Mouse (Mus musculus) embryonic facial prominence, embryonic 11.5 days (tissue): ENCODE measurements around the gene Stoml2. TPM values are rescaled to one million over a fixed set of nuclear protein-coding genes. Genes with fewer than 3 reads are reported as not detected.
"Not testable (repeated sequence)": the region's sequence is repeated elsewhere in the genome, so short reads cannot be mapped to it uniquely, and the experiment has no call there.

Source experiments
- ATAC-seq: fragments of 200-750 bp; cut with Nextera tagmentation; replicated peaks from 2 replicates; pipeline ENCODE4 v1.8.0; 2017; ENCODE audit warnings: low read depth; ENCODE audit not compliant: insufficient number of reproducible peaks, low FRiP score, low TSS enrichment
- DNase-seq: peaks from one replicate; pipeline ENCODE4 v3.0.0-alpha.2; 2015; ENCODE audit warnings: low spot score
- H3K27ac ChIP-seq: fragments of 300-500 bp; sonication (generic); replicated peaks from 2 replicates; pipeline ENCODE4 v1.5.1; 2014; ENCODE audit warnings: mild to moderate bottlenecking, low read depth, low read length, control low read depth
- H3K27me3 ChIP-seq: fragments of 300-500 bp; sonication (generic); 2 replicates; pipeline ENCODE4 v1.6.1; 2014; ENCODE audit warnings: mild to moderate bottlenecking, low read length, moderate library complexity, mixed read lengths; ENCODE audit not compliant: control insufficient read depth, insufficient read depth
- H3K36me3 ChIP-seq: fragments of 300-500 bp; sonication (generic); replicated peaks from 2 replicates; pipeline ENCODE4 v1.6.1; 2014; ENCODE audit warnings: low read depth, mild to moderate bottlenecking, low read length, moderate library complexity, mixed read lengths; ENCODE audit not compliant: control insufficient read depth, insufficient read depth
- H3K4me1 ChIP-seq: fragments of 300-500 bp; sonication (generic); 2 replicates; pipeline ENCODE4 v1.6.1; 2014; ENCODE audit warnings: low read length, mixed read lengths; ENCODE audit not compliant: control insufficient read depth, insufficient read depth
- H3K4me2 ChIP-seq: fragments of 300-500 bp; sonication (generic); 2 replicates; pipeline ENCODE4 v1.6.1; 2014; ENCODE audit warnings: low read depth, mild to moderate bottlenecking, control low read depth, low read length, moderate library complexity
- H3K4me3 ChIP-seq: fragments of 300-500 bp; sonication (generic); 2 replicates; pipeline ENCODE4 v1.5.1; 2014; ENCODE audit warnings: low read depth, low read length, control low read depth
- H3K9ac ChIP-seq: fragments of 300-500 bp; sonication (generic); replicated peaks from 2 replicates; pipeline ENCODE4 v1.6.1; 2014; ENCODE audit warnings: mild to moderate bottlenecking, control low read depth, low read length
- H3K9me3 ChIP-seq: fragments of 300-500 bp; sonication (generic); replicated peaks from 2 replicates; pipeline ENCODE4 v1.6.1; 2016; ENCODE audit warnings: mild to moderate bottlenecking, low read length, inconsistent platforms, mixed read lengths; ENCODE audit not compliant: control insufficient read depth
- WGBS: fragments of 180-500 bp; shearing (Covaris S2); extraction: QIAGEN DNeasy Blood & Tissue Kit; methylation state at CpG from one replicate; pipeline ENCODE4 v1.1.7; 2014; 5-methylcytosine and 5-hydroxymethylcytosine counted together
- polyA plus RNA-seq: library from polyadenylated mRNA; unstranded; fragments of >200 nt; fragmentation: Nextera tagmentation; extraction: Ambion mirVana; gene quantifications from 2 replicates; pipeline ENCODE4 v1.2.1, GENCODE M21; 2014

Gene Stoml2
- polyA plus RNA-seq, 1 experiment from 2014 or later, result 410 TPM

DNA sequence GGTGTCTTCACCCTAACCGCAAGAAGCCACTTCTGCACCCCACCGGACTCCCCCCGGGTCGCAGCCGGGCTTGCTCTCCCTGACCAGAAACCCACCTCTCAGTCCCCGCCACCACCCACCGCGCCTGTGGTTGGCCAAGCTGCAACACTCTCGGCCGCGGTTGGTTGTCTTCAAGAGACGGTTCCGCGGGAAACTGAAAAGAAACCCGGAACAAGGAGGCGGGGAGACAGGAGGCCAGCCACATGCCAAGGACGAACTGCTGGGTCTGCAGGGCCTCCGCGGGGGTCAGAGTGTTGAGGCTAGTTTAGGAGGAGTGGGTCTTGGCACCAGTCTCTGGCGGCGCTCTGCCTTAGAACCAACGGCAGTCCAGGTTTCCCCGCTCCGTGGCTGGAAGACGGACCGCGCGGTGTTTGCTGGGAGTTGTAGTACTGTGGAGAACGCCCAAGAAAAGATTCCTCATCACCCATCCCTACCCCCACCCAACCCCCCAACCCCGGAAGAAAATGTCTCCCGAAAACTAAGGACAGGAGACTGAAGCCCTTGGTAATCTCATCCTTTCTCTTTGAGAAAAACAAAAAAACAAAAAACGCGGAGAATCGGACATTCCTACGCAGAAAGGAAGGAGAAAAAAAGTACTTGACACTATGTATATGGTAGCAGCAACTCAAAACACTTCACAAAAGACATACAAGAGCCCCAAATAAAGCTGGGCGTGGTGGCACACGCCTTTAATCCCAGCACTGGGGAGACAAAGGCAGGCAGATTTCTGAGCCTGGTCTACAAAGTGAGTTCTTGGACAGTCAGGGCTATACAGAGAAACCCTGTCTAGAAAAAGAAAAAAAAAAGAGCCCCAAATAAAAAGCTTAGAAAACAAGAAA is 21.1 kb downstream of the Stoml2 start, which contains the start of gene Fancg:
TSS of gene Fancg (minus strand) at position 346 of the 878 bp plus-strand sequence.
- DNase-seq (peak; percentile 91), ATAC-seq (peak; percentile 92)
- no peaks in the 10 kb centered on the region for H3K36me3 ChIP-seq
- H3K4me3 ChIP-seq, result peak within 1 kb of the TSS; percentile 73
- H3K4me2 ChIP-seq, result peak within 1 kb of the TSS; percentile 74
- H3K27ac ChIP-seq, result peak within 1 kb of the TSS; percentile 28; the same call in 1 of the 2 replicates
- no peaks in the 10 kb centered on the region for H3K4me1 ChIP-seq
- no peaks in the 10 kb centered on the region for H3K27me3 ChIP-seq
- H3K9ac ChIP-seq, result peak within 1 kb of the TSS; percentile 69
- 1% methylated on average over 37 of the region's 37 CpGs for WGBS
- H3K9me3 ChIP-seq, result no peaks in the 10 kb centered on the region

DNA sequence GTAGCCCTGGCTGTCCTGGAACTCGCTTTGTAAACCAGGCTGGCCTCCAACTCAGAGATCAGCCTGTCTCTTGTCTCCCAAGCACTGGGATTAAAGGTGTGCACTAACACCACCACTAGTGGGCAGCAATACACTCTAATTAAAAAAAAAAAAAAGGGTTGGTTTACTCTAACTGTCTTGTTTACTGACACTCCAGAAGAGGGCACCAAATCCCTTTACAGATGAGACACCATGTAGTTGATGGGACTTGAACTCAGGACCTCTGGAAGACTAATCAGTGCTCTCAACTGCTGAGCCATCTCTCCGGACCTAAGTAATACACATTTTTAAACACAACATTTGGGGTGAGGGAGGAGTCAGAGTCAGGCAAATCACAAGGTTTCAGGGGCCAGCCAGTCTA is 25.7 kb downstream of the Stoml2 start:
- Histone ChIP-seq H3K4me2 (no peak overlapping the region), H3K4me3 (no peak overlapping the region), H3K36me3 (no peaks in the 10 kb centered on the region; the same call in 1 of the 2 replicates), H3K4me1 (no peaks in the 10 kb centered on the region), H3K27ac (no peak overlapping the region), H3K9me3 (no peaks in the 10 kb centered on the region), H3K9ac (no peak overlapping the region), H3K27me3 (no peaks in the 10 kb centered on the region)
- no peak for ATAC-seq
- peak; percentile 27 for DNase-seq
- 63% methylated on average over 2 of the region's 2 CpGs for WGBS

DNA sequence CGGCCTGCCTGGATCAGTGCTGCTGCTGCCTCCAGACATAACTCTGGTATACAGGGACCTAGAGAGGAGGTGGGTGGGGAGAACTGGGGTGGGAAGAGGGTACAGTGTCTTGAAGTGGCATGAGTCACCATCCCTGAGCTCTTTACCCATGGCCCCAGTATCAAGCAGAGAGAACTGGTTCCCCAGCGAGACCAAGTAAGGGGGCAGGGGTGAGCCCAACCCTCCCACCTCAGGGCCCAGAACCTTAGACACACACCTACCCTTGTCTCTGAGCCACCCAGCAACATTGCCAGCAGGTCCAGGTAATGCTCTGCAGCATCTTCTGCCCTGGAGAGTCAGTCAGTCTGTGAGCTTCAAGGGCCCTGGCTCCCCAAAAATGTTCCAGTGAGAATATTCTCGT is 26.6 kb downstream of the Stoml2 start:
- DNase-seq (no peak), ATAC-seq (no peak)
- H3K4me1 ChIP-seq, result no peaks in the 10 kb centered on the region
- H3K27ac ChIP-seq, result no peak overlapping the region
- no peak overlapping the region for H3K4me2 ChIP-seq
- H3K9me3 ChIP-seq, result no peaks in the 10 kb centered on the region
- H3K36me3 ChIP-seq, result no peaks in the 10 kb centered on the region; the same call in 1 of the 2 replicates
- 92% methylated on average over 3 of the region's 3 CpGs for whole genome bisulfite sequencing
- no peak overlapping the region for H3K9ac ChIP-seq
- no peak overlapping the region for H3K4me3 ChIP-seq
- H3K27me3 ChIP-seq, result no peaks in the 10 kb centered on the region

DNA sequence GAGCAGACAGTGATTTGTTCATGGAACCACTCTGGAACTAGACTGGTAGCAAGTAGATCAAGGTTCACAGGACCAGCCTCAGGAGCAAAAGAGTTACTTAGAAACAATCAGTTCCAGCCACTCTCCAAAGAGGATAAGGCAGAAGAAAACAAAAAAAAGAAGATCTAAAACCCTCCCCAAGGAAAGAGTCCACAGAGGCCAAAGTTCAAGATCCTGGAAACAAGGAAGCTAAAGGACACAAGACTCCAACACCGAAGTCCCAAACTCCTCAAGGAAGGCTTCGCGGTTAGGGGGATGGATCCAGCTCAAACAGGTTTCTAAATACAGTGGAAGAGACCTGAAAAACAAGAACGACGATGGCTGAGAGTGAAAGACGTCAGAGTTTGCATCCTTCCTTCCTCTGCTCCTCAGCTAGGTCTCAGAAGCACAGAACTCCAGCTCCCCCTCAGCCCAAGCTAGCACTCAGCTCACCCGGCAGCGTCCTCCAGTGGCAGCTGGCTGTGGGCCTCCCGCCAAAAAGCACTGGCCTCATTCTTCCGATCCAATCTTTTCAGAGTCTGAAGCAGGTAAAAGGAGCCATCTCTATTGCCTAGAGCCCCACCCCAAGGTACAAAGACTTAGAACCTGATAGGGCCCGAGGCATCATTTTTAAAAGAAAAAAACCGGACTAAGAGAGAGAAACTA is 28.6 kb downstream of the Stoml2 start:
- Histone ChIP-seq H3K4me2 (no peak overlapping the region), H3K4me3 (no peak overlapping the region), H3K27me3 (no peaks in the 10 kb centered on the region), H3K36me3 (no peaks in the 10 kb centered on the region; the same call in 1 of the 2 replicates), H3K27ac (no peak overlapping the region), H3K9ac (no peak overlapping the region), H3K9me3 (no peaks in the 10 kb centered on the region), H3K4me1 (no peaks in the 10 kb centered on the region)
- 78% methylated on average over 12 of the region's 12 CpGs for WGBS
- DNase-seq, result no peak
- ATAC-seq, result no peak

DNA sequence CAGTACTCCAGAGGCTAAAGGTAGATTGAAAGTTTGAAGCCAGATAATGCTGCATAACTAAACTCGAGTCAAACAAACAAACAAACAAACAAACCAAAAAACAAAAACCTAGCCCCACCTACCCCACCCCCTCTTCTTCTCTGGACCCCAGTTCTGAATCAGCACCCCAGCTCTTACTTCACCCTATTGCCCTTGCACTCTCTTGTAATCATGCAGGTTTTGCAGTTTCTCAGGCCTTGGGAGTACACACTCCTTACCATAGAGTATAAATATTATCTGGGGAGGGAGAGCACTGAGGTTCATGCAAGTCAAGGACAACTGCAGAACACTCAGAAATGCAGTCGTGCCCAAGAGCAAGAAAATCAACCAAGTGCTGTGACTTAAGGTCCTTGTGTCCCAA is 30.2 kb downstream of the Stoml2 start:
- 86% methylated on average over 2 of the region's 2 CpGs for WGBS
- Histone ChIP-seq H3K36me3 (no peaks in the 10 kb centered on the region; the same call in 1 of the 2 replicates), H3K4me1 (no peaks in the 10 kb centered on the region), H3K9me3 (no peaks in the 10 kb centered on the region), H3K4me3 (no peak overlapping the region), H3K27ac (no peak overlapping the region), H3K4me2 (no peak overlapping the region), H3K27me3 (no peaks in the 10 kb centered on the region), H3K9ac (no peak overlapping the region)
- DNase-seq, result no peak
- ATAC-seq, result no peak

DNA sequence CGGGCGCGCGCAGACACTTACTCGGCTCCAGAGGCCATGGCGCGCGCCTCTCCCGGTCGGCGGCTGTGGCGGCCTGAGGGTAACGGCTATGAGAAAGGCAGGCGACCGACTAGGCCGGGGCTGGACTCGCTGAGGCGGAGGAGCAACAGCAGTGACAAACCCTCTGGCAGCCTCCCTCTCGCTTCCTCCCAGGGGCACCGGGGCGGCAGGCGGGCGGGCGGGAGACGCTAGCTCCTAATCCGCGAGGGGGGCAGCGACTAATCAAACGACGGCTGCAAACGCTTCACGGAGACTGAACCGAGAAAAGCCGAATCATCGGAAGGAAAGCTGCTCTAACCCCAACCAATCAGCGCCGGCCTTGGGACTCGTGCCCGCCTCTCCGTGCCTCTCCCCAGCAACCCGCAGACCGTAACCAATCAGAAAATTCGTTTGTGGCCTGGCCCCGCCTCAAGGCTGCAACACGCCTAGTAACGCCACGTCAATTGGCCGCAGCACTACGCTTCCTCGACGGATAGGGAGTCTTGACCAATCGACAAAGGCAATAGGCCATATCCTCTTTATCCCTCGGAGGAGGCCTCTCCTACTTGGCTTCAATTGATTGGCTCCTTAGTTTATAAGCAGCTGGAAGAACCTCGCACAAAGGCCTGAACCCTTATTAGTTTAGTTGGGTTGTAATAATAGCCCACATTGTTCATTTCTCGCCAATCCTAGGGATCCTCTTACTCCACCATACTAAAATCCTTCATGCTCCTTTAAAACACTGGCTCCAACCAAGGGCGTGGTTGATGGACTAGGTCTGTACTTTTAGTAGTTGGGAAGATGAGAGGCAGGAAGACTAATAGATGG is 31.1 kb downstream of the Stoml2 start, which contains the start of gene Vcp:
TSS of gene Vcp (minus strand) at position 367 of the 846 bp plus-strand sequence.
- DNase-seq (peak; percentile 99), ATAC-seq (peak; percentile 98)
- H3K9ac ChIP-seq, result peak within 1 kb of the TSS; percentile 95
- H3K4me1 ChIP-seq, H3K36me3 ChIP-seq, H3K9me3 ChIP-seq, H3K27me3 ChIP-seq: not testable (repeated sequence)
- under 1% methylated on average over 47 of the region's 56 CpGs for WGBS
- H3K27ac ChIP-seq, result peak within 1 kb of the TSS; percentile 99
- peak within 1 kb of the TSS; percentile 59 for H3K4me2 ChIP-seq
- H3K4me3 ChIP-seq, result peak within 1 kb of the TSS; percentile 95

DNA sequence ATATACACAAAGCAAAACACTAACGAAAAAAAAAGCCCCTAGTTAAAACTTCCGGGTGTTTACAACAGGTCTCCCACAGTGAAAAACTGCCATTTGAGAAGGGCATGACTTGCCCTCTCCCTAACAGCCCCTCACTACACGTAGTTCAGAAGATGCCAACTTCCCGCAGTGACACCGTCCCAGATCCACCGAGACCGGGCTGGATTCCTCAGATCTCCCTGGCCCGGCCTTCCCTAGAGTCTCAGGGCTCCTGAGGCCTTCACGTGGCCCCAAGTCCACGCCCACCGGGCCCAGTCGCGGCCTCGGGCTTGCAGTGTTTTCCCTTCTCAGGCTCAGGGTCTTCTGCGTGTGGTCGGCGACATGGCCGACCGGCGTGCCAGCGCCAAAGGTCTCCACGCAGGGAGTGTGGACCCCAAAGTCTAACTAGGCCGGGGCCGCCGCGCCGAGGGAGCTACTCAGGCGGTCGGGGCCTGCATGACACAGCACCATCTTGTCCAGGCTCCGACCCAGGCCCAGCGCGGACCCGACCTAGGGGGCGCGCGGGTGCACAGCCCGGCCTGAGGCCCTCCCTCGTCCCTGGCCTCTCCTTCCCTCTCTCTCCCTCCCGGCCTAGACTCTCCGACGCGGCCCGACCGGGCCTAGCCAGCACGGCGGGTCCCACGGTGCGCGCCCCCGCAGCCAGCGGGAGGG is 31.9 kb downstream of the Stoml2 start:
- Histone ChIP-seq H3K27me3 (no peaks in the 10 kb centered on the region), H3K9ac (peak overlapping the region; percentile 95), H3K9me3 (no peaks in the 10 kb centered on the region), H3K4me3 (peak overlapping the region; percentile 95), H3K36me3 (no peaks in the 10 kb centered on the region), H3K27ac (peak overlapping the region; percentile 99), H3K4me2 (peak overlapping the region; percentile 59), H3K4me1 (no peaks in the 10 kb centered on the region)
- peak; percentile 82 for ATAC-seq
- WGBS, result under 1% methylated on average over 45 of the region's 51 CpGs
- DNase-seq, result peak; percentile 74
